Mouse (Mus musculus): ENCODE measurements at regions not wholly inside any gene's neighbourhood (a gene's known extent, or its start where the extent isn't known, plus 50 kb on each side); places are given as distances from the start of the nearest gene placed in this dataset.
A peak's percentile ranks its signal among the peaks of the same experiment; 100 is the strongest.

GRCm38 (mm10) chr1:89296691-89297090 lies 157.9 kb upstream of the Agap1 start:
- DNase-seq = no peak

- no peak for DNase-seq
Observed at GRCm38 (mm10) chr1:89297766-89298165, 156.8 kb upstream of the Agap1 start.

- DNase-seq = no peak
Observed at GRCm38 (mm10) chr1:89301151-89301550, 153.5 kb upstream of the Agap1 start.

- DNase-seq = no peak
Observed at GRCm38 (mm10) chr1:89302368-89302951, 152.1 kb upstream of the Agap1 start.

- DNase-seq = no peak
Observed at GRCm38 (mm10) chr1:89305171-89305570, 149.4 kb upstream of the Agap1 start.

GRCm38 (mm10) chr1:89308788-89309187 lies 145.8 kb upstream of the Agap1 start:
- DNase-seq = peak; percentile 65

GRCm38 (mm10) chr1:89313064-89313463 lies 141.5 kb upstream of the Agap1 start:
- DNase-seq = no peak

- no peak for DNase-seq
Observed at GRCm38 (mm10) chr1:89317897-89318296, 136.7 kb upstream of the Agap1 start.

- no peak for DNase-seq
Observed at GRCm38 (mm10) chr1:89318663-89319062, 135.9 kb upstream of the Agap1 start.

- DNase-seq = no peak
Observed at GRCm38 (mm10) chr1:89322621-89323020, 132.0 kb upstream of the Agap1 start.

- DNase-seq = no peak
Observed at GRCm38 (mm10) chr1:89323091-89323490, 131.5 kb upstream of the Agap1 start.

- no peak for DNase-seq
Observed at GRCm38 (mm10) chr1:89331352-89331751, 123.3 kb upstream of the Agap1 start.

GRCm38 (mm10) chr1:89332676-89333075 lies 121.9 kb upstream of the Agap1 start:
- no peak for DNase-seq

GRCm38 (mm10) chr1:89337861-89338260 lies 116.7 kb upstream of the Agap1 start:
- no peak for DNase-seq

- no peak for DNase-seq
Observed at GRCm38 (mm10) chr1:89342794-89343193, 111.8 kb upstream of the Agap1 start.

- peak; percentile 31 for DNase-seq
Observed at GRCm38 (mm10) chr1:89344546-89344945, 110.1 kb upstream of the Agap1 start.

- no peak for DNase-seq
Observed at GRCm38 (mm10) chr1:89347341-89347740, 107.3 kb upstream of the Agap1 start.

GRCm38 (mm10) chr1:89352936-89353335 lies 101.7 kb upstream of the Agap1 start:
- DNase-seq = no peak

- no peak for DNase-seq
Observed at GRCm38 (mm10) chr1:89359257-89359656, 95.3 kb upstream of the Agap1 start.

- DNase-seq = peak; percentile 35
Observed at GRCm38 (mm10) chr1:89364547-89365305, 89.9 kb upstream of the Agap1 start.

- DNase-seq = no peak
Observed at GRCm38 (mm10) chr1:89366891-89367290, 87.7 kb upstream of the Agap1 start.

GRCm38 (mm10) chr1:89373806-89374205 lies 80.8 kb upstream of the Agap1 start:
- no peak for DNase-seq

- DNase-seq = no peak
Observed at GRCm38 (mm10) chr1:89374271-89374670, 80.3 kb upstream of the Agap1 start.

- peak; percentile 54 for DNase-seq
Observed at GRCm38 (mm10) chr1:89382021-89382420, 72.6 kb upstream of the Agap1 start.

GRCm38 (mm10) chr1:89385111-89385510 lies 69.5 kb upstream of the Agap1 start:
- no peak for DNase-seq

All from cerebellum, adult 11 months (tissue).